Mouse (Mus musculus) forebrain, embryonic 10.5 days (tissue): ENCODE measurements around the gene Slc9a3r2. TPM values are rescaled to one million over a fixed set of nuclear protein-coding genes. Genes with fewer than 3 reads are reported as not detected.

Experiments
- DNase-seq: peaks from one replicate; pipeline ENCODE4 v3.0.0-alpha.2; 2017; ENCODE audit warnings: low spot score; ENCODE audit errors: extremely low spot score
- H3K27ac ChIP-seq: fragments of 300-500 bp; sonication (generic); 2 replicates; pipeline ENCODE4 v1.5.1; 2016; ENCODE audit warnings: mild to moderate bottlenecking
- H3K27me3 ChIP-seq: fragments of 300-500 bp; sonication (generic); 2 replicates; pipeline ENCODE4 v1.6.1; 2016; ENCODE audit warnings: mild to moderate bottlenecking; ENCODE audit not compliant: poor library complexity, severe bottlenecking
- H3K36me3 ChIP-seq: fragments of 300-500 bp; sonication (generic); replicated peaks from 2 replicates; pipeline ENCODE4 v1.6.1; 2016; ENCODE audit warnings: mild to moderate bottlenecking, moderate library complexity
- H3K4me1 ChIP-seq: fragments of 300-500 bp; sonication (generic); 2 replicates; pipeline ENCODE4 v1.6.1; 2016
- H3K4me3 ChIP-seq: fragments of 300-500 bp; sonication (generic); 2 replicates; pipeline ENCODE4 v1.5.1; 2016; ENCODE audit warnings: mild to moderate bottlenecking, moderate library complexity
- H3K9me3 ChIP-seq: fragments of 300-500 bp; sonication (generic); 2 replicates; pipeline ENCODE4 v1.6.1; 2016; ENCODE audit warnings: mild to moderate bottlenecking, moderate library complexity
- WGBS: fragments of 180-500 bp; shearing (Covaris S2); methylation state at CpG from one replicate; pipeline ENCODE4 v1.1.7; 2016; 5-methylcytosine and 5-hydroxymethylcytosine counted together
- microRNA-seq: library from miRNA; unstranded; fragments of <30 nt; microRNA quantifications from one replicate; pipeline ENCODE4, GENCODE M21; 2017
- polyA plus RNA-seq: library from polyadenylated mRNA; unstranded; fragments of >200 nt; fragmentation: Nextera tagmentation; extraction: Ambion mirVana; gene quantifications from 2 replicates; pipeline ENCODE4 v1.2.1, GENCODE M21; 2016

Gene Slc9a3r2
- polyA plus RNA-seq, 1 experiment from 2014 or later: 27.1 TPM

DNA sequence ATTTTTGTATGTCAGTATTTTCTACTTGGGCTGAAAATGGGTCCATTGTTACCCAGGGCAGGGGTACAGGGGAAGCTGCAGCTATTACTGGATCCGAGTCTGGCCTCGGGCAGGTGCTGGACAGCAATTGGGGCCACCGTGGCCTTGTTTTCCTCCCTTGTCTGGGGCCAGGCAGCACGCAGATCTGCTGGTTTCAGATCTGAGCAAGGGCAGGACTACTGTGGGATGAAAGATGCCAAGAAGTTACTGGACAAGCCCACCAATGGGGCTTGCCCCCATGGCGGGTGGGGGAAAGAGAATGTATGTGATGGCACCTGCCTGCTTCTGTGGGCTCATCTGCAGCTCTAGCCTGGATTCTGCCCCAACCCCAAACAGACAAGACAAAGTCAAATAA lies 54.1 kb downstream of the Slc9a3r2 start:
- DNase-seq: no peak
- Histone ChIP-seq H3K9me3 (no peaks in the 10 kb centered on the region), H3K36me3 (peaks cover 100% of the 10 kb centered on the region), H3K4me1 (no peaks in the 10 kb centered on the region), H3K27ac (no peak overlapping the region), H3K27me3 (no peaks in the 10 kb centered on the region), H3K4me3 (no peak overlapping the region)
- WGBS: 91% methylated on average over 5 of the region's 5 CpGs

DNA sequence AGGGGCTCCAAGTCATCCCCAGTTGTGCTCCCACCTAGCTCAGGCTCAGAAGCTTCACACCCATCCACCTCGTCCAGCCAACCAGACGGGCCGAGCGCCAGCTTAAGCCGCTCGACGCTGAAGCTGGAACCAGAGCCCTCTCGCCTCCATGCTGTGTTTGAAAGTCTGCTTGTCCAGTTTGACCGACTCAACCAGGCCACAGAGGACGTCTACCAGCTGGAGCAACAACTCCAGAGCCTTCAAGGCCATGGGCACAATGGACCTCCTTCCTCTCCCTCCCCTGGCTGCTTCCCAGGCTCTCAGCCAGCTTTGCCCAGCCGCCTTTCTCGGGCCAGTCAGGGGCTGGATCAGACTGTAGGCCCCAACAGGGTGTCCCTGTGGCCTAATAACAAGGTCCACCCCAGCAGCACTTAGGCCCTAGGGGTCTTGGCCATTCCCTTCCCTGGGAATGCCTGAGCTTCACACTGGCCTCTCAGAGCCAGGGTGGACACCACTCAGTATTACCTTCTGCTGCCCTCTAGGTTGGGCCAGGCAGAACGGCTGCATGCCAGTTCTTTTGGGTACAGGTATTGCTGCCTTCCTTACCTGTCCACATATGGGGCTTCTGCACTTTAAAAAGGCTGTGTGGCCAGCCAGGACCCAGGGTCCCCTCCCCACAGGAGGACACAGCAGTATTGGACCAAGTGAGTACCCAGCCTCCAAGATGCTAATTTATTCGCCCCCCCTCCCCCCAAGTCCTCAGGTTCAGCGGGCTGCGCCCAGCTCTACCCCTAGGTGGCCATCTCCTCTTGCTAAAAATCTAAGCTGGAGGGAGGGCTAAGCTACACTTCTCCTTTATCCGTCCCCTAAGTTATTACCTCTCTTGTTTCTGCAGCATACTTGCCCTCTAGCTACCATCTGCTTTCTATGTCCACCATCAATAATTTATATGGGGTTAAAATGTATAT lies 54.7 kb downstream of the Slc9a3r2 start:
- DNase-seq: no peak
- H3K27me3 ChIP-seq: no peaks in the 10 kb centered on the region
- no peak overlapping the region for H3K27ac ChIP-seq
- H3K4me3 ChIP-seq: no peak overlapping the region
- no peaks in the 10 kb centered on the region for H3K4me1 ChIP-seq
- H3K36me3 ChIP-seq: peaks cover 100% of the 10 kb centered on the region
- H3K9me3 ChIP-seq: no peaks in the 10 kb centered on the region
- 84% methylated on average over 17 of the region's 17 CpGs for WGBS

DNA sequence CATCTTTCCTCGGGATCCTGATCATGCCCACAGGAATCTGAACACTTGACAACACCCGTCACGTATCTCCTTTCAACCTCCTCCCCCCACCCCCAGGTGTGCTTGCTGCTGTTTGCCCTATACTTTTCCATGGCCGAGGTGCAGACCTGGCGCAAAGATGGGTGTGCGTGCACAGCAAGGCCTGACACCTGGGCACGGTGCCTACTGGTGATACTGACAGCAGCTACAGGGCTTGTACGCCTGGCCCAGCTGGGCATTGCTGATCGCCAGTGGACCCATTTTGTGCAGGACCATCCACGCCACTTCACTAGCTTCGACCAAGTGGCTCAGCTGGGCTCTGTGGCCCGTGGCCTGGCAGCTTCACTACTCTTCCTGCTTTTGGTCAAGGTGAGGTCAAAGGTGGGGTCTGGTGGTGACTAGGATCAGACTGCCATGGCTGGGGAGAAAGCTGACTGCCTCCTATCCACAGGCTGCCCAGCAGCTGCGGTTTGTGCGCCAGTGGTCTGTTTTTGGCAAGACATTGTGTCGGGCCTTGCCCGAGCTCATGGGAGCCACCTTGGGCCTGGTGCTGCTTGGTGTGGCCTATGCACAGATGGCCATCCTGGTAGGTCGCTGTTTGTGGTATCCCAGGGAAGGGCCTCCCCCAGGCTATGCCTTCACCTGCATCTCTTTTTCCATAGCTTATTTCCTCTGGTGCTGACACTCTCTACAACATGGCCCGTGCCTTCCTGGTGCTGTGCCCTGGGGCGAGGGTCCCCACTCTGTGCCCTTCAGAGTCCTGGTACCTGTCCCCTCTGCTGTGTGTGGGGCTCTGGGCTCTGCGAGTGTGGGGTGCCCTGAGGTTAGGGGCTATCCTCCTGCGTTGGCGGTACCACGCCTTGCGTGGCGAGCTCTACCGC lies 55.9 kb downstream of the Slc9a3r2 start:
- Histone ChIP-seq H3K27me3 (no peaks in the 10 kb centered on the region), H3K9me3 (no peaks in the 10 kb centered on the region), H3K4me3 (no peak overlapping the region), H3K27ac (no peak overlapping the region), H3K36me3 (peaks cover 96% of the 10 kb centered on the region), H3K4me1 (no peaks in the 10 kb centered on the region)
- DNase-seq: no peak
- 95% methylated on average over 26 of the region's 26 CpGs for WGBS

DNA sequence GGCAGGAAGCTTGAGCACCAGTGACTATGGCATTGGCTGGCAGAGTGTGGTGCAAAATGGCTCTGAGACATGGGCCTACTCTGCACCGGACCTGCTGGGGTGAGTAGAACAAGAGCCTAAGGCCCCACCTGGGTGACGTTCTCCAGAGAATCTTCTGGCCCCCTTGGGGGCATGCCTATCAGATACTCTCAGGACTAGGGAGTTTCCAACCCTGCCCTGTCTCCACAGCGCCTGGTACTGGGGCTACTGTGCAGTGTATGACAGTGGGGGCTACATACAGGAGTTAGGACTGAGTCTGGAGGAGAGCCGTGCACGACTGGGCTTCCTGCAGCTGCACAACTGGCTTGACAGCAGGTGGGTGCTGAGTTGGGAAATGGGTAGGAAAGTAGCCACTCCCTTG lies 56.9 kb downstream of the Slc9a3r2 start:
- no peaks in the 10 kb centered on the region for H3K27me3 ChIP-seq
- WGBS: 88% methylated on average over 5 of the region's 5 CpGs
- no peaks in the 10 kb centered on the region for H3K9me3 ChIP-seq
- peaks cover 94% of the 10 kb centered on the region for H3K36me3 ChIP-seq
- H3K27ac ChIP-seq: no peak overlapping the region
- no peak for DNase-seq
- H3K4me3 ChIP-seq: no peak overlapping the region
- H3K4me1 ChIP-seq: no peaks in the 10 kb centered on the region

DNA sequence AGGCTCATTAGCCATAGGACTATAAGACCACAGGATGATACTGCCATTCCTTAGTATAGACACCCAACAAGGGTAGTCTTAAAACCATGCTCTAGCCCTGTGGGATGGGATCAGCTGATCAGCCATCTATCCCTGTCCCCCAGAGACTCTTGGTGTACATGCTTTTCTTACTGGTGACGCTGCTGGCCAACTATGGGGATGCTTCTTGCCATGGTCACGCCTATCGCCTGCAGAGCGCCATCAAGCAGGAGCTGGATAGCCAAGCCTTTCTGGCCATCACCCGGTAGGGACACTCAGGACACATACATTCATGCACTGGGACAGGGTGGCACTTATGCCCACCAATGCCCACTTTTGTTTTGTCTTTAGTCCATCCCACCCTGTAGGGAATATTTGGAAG lies 58.4 kb downstream of the Slc9a3r2 start:
- WGBS: 96% methylated on average over 5 of the region's 5 CpGs
- Histone ChIP-seq H3K36me3 (peaks cover 94% of the 10 kb centered on the region), H3K4me1 (no peaks in the 10 kb centered on the region), H3K27me3 (no peaks in the 10 kb centered on the region), H3K4me3 (no peak overlapping the region), H3K9me3 (no peaks in the 10 kb centered on the region), H3K27ac (no peak overlapping the region)
- DNase-seq: no peak

DNA sequence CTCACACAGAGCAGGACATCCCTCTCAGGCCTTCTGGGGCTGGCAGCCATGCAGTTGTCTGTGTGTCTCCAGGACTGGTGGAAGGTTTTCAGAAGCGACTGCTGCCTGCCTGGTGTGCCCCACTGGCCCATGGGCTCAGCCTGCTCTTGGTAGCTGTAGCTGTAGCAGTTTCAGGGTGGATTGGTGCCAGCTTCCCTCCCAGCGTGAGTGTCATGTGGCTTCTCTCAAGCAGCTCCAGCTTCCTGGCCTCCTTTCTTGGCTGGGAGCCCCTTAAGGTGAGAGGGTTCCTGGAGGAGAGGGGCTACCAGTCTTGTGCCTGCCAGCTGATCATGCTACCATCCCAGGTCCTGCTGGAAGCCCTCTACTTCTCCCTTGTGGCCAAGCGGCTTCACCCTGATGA lies 59.2 kb downstream of the Slc9a3r2 start:
- no peaks in the 10 kb centered on the region for H3K9me3 ChIP-seq
- DNase-seq: no peak
- no peak overlapping the region for H3K27ac ChIP-seq
- WGBS: 91% methylated on average over 3 of the region's 3 CpGs
- H3K27me3 ChIP-seq: no peaks in the 10 kb centered on the region
- H3K4me1 ChIP-seq: no peaks in the 10 kb centered on the region
- H3K4me3 ChIP-seq: no peak overlapping the region
- H3K36me3 ChIP-seq: peaks cover 94% of the 10 kb centered on the region

Small RNA genes lying within 50 kb of the gene (microRNA-seq; reads per million reads assigned to microRNA genes)
- gene Gm24589: not detected

Other genes with a start within 250 kb of the Slc9a3r2 start
- 493 and 501 TPM in 2 replicates for gene Rnps1, start 235.8 kb downstream of the Slc9a3r2 start, polyA plus RNA-seq
- 84.1 and 89.4 TPM in 2 replicates for gene Eci1, start 223.7 kb downstream of the Slc9a3r2 start, polyA plus RNA-seq
- 2.3 TPM in 2 replicates for gene Dnase1l2, start 207.2 kb downstream of the Slc9a3r2 start, polyA plus RNA-seq
- 32.7 and 35.2 TPM in 2 replicates for gene E4f1, start 180.0 kb downstream of the Slc9a3r2 start, polyA plus RNA-seq
- 79.7 and 85.3 TPM in 2 replicates for gene Pgp, start 179.9 kb downstream of the Slc9a3r2 start, polyA plus RNA-seq
- 0.23 and 0.25 TPM in 2 replicates for gene Bricd5, start 176.4 kb downstream of the Slc9a3r2 start, polyA plus RNA-seq
- gene Mlst8, start 171.2 kb downstream of the Slc9a3r2 start, polyA plus RNA-seq: 36.8 and 40.0 TPM in 2 replicates
- gene Caskin1, start 161.7 kb downstream of the Slc9a3r2 start, polyA plus RNA-seq: 3.8 and 4.3 TPM in 2 replicates
- 128 and 132 TPM in 2 replicates for gene Traf7, start 122.4 kb downstream of the Slc9a3r2 start, polyA plus RNA-seq
- gene Rab26, start 116.1 kb downstream of the Slc9a3r2 start, polyA plus RNA-seq: 1.9 and 3.5 TPM in 2 replicates
- gene Pkd1, start 100.5 kb downstream of the Slc9a3r2 start, polyA plus RNA-seq: 12.9 and 16.3 TPM in 2 replicates
- 75.3 and 75.4 TPM in 2 replicates for gene Tsc2, start 17.7 kb downstream of the Slc9a3r2 start, polyA plus RNA-seq
- 26.9 and 29.5 TPM in 2 replicates for gene Nthl1, start 17.6 kb downstream of the Slc9a3r2 start, polyA plus RNA-seq
- gene Npw, start 8.1 kb upstream of the Slc9a3r2 start, polyA plus RNA-seq: not detected in 2 replicates
- gene Zfp598, start 19.4 kb upstream of the Slc9a3r2 start, polyA plus RNA-seq: 27.5 and 30.6 TPM in 2 replicates
- gene Syngr3, start 39.6 kb upstream of the Slc9a3r2 start, polyA plus RNA-seq: 9.7 and 11.0 TPM in 2 replicates
- 57.7 and 60.3 TPM in 2 replicates for gene Gfer, start 45.8 kb upstream of the Slc9a3r2 start, polyA plus RNA-seq
- 0.79 and 1.0 TPM in 2 replicates for gene Noxo1, start 45.9 kb upstream of the Slc9a3r2 start, polyA plus RNA-seq
- gene Tbl3, start 57.3 kb upstream of the Slc9a3r2 start, polyA plus RNA-seq: 162 and 167 TPM in 2 replicates
- gene Rnf151, start 67.7 kb upstream of the Slc9a3r2 start, polyA plus RNA-seq: 0.43 and 0.69 TPM in 2 replicates
- 1,888 and 1,960 TPM in 2 replicates for gene Rps2, start 67.8 kb upstream of the Slc9a3r2 start, polyA plus RNA-seq
- 190 and 194 TPM in 2 replicates for gene Ndufb10, start 74.2 kb upstream of the Slc9a3r2 start, polyA plus RNA-seq
- not detected in 2 replicates for gene Rpl3l, start 77.5 kb upstream of the Slc9a3r2 start, polyA plus RNA-seq
- 22.2 and 22.8 TPM in 2 replicates for gene Msrb1, start 86.3 kb upstream of the Slc9a3r2 start, polyA plus RNA-seq
- gene Hs3st6, start 102.7 kb upstream of the Slc9a3r2 start, polyA plus RNA-seq: 0.50 and 0.68 TPM in 2 replicates
- 0.09 TPM in 1 of 2 replicates, not detected in the other for gene Meiob, start 154.0 kb upstream of the Slc9a3r2 start, polyA plus RNA-seq
- 24.5 and 26.4 TPM in 2 replicates for gene Hagh, start 189.8 kb upstream of the Slc9a3r2 start, polyA plus RNA-seq
- gene Fahd1, start 200.0 kb upstream of the Slc9a3r2 start, polyA plus RNA-seq: 16.6 and 19.0 TPM in 2 replicates
- gene Igfals, start 215.7 kb upstream of the Slc9a3r2 start, polyA plus RNA-seq: 0.17 and 0.36 TPM in 2 replicates
- 81.3 and 82.5 TPM in 2 replicates for gene Nubp2, start 236.0 kb upstream of the Slc9a3r2 start, polyA plus RNA-seq
- gene Spsb3, start 236.3 kb upstream of the Slc9a3r2 start, polyA plus RNA-seq: 42.8 and 45.3 TPM in 2 replicates
- 30.3 and 30.4 TPM in 2 replicates for gene Eme2, start 244.8 kb upstream of the Slc9a3r2 start, polyA plus RNA-seq
- 100 and 103 TPM in 2 replicates for gene Mrps34, start 244.8 kb upstream of the Slc9a3r2 start, polyA plus RNA-seq
- 50.1 and 51.8 TPM in 2 replicates for gene Nme3, start 246.2 kb upstream of the Slc9a3r2 start, polyA plus RNA-seq